Mouse (Mus musculus) heart, adult 2 months (tissue): Measurements from ENCODE around the gene Gmps.

Experiments
- CTCF ChIP-seq: fragments of 200-600 bp; IDR thresholded peaks from 2 replicates; pipeline ENCODE4 v1.8.1; 2022; ENCODE audit warnings: antibody characterized with exemption, mild to moderate bottlenecking, moderate library complexity
- EP300 ChIP-seq: fragments of 200-500 bp; IDR thresholded peaks from 2 replicates; pipeline ENCODE4 v1.6.1; 2011; ENCODE audit warnings: low read depth, low read length, control low read depth; ENCODE audit not compliant: insufficient read depth

- TF ChIP-seq CTCF (no peak), EP300 (no peak)
Observed at GRCm38 (mm10) chr3:63963421-63964099, 12.3 kb upstream of the Gmps start.
